Mouse (Mus musculus) liver, embryonic 14.5 days (tissue): ENCODE measurements around the gene Akap5. TPM values are rescaled to one million over a fixed set of nuclear protein-coding genes. Genes with fewer than 3 reads are reported as not detected.

Experiments used
- ATAC-seq: fragments of 200-750 bp; cut with Nextera tagmentation; 2 replicates; pipeline ENCODE4 v1.8.0; 2017; ENCODE audit warnings: moderate number of reproducible peaks, mild to moderate bottlenecking, moderate library complexity; ENCODE audit not compliant: insufficient read depth
- DNase-seq, 3 experiments: peaks; one replicate each; pipeline ENCODE4 v3.0.0-alpha.2; 2012 to 2013; ENCODE audit warnings: low read depth in 3 of 3, low spot score in 3 of 3
- H3K27ac ChIP-seq: fragments of 300-500 bp; sonication (generic); 2 replicates; pipeline ENCODE4 v1.5.1; 2014; ENCODE audit warnings: moderate library complexity, mild to moderate bottlenecking, control low read depth, inconsistent platforms
- H3K27me3 ChIP-seq: fragments of 300-500 bp; sonication (generic); 2 replicates; pipeline ENCODE4 v1.6.1; 2014; ENCODE audit warnings: mild to moderate bottlenecking, low read length, moderate library complexity; ENCODE audit not compliant: control insufficient read depth, insufficient read depth
- H3K36me3 ChIP-seq: fragments of 300-500 bp; sonication (generic); replicated peaks from 2 replicates; pipeline ENCODE4 v1.6.1; 2014; ENCODE audit warnings: low read depth; ENCODE audit not compliant: control insufficient read depth, insufficient read depth
- H3K4me1 ChIP-seq, 2 experiments: fragments of 200-500 bp in 1 of 2; fragments of 300-500 bp in 1 of 2; sonication (generic) in 1 of 2; replicated peaks; 2 replicates each; pipeline ENCODE4 v1.6.1; 2012 to 2014; ENCODE audit warnings: antibody characterized with exemption in 1 of 2, inconsistent platforms in 1 of 2, low read length in 1 of 2; ENCODE audit not compliant: control insufficient read depth in 2 of 2, insufficient read depth in 2 of 2
- H3K4me2 ChIP-seq: fragments of 300-500 bp; sonication (generic); 2 replicates; pipeline ENCODE4 v1.6.1; 2014; ENCODE audit warnings: low read depth, mild to moderate bottlenecking, control low read depth, moderate library complexity
- H3K4me3 ChIP-seq, 2 experiments: fragments of 200-500 bp in 1 of 2; fragments of 300-500 bp in 1 of 2; sonication (generic) in 1 of 2; 2 replicates each; pipeline ENCODE4 v1.5.1; 2012 to 2014; ENCODE audit warnings: low read depth in 2 of 2, low read length in 2 of 2, mild to moderate bottlenecking in 2 of 2, control low read depth in 1 of 2, inconsistent platforms in 1 of 2, moderate library complexity in 1 of 2; ENCODE audit not compliant: insufficient read depth in 1 of 2
- H3K9ac ChIP-seq: fragments of 300-500 bp; sonication (generic); replicated peaks from 2 replicates; pipeline ENCODE4 v1.6.1; 2014; ENCODE audit warnings: mild to moderate bottlenecking, control low read depth, moderate library complexity
- H3K9me3 ChIP-seq: fragments of 300-500 bp; sonication (generic); 2 replicates; pipeline ENCODE4 v1.6.1; 2016; ENCODE audit warnings: low read length, mixed read lengths; ENCODE audit not compliant: control insufficient read depth
- CTCF ChIP-seq: IDR thresholded peaks from 2 replicates; pipeline ENCODE4 v1.5.1; 2016; ENCODE audit warnings: antibody characterized with exemption, low read depth, control low read depth
- EP300 ChIP-seq: IDR thresholded peaks from 2 replicates; pipeline ENCODE4 v1.6.1; 2016; ENCODE audit warnings: antibody characterized with exemption, low read depth
- WGBS: fragments of 180-500 bp; shearing (Covaris S2); extraction: QIAGEN DNeasy Blood & Tissue Kit; methylation state at CpG from one replicate; pipeline ENCODE4 v1.1.7; 2014; ENCODE audit not compliant: insufficient replicate concordance; 5-methylcytosine and 5-hydroxymethylcytosine counted together
- polyA plus RNA-seq, 2 experiments: library from polyadenylated mRNA; depleted of rRNA in 1 of 2; stranded (reverse) in 1 of 2; unstranded in 1 of 2; fragments of >200 nt; fragmentation: Nextera tagmentation in 1 of 2; extraction: Ambion mirVana in 1 of 2; gene quantifications; 2 replicates each; pipeline versions ENCODE4 v1.2.1 to v1.2.3; 2012 to 2014

Akap5 gene
- polyA plus RNA-seq, 2 experiments: 0.14 to 0.32 TPM

GRCm38 (mm10) chr12:76370831-76371571, 46.3 kb downstream of the Akap5 start:
- peak overlapping the region; percentile 99 for H3K4me2 ChIP-seq
- H3K27ac ChIP-seq: peak overlapping the region; percentile 77
- DNase-seq (peak in 2 of 3 experiments; percentile 57 to 64), ATAC-seq (peak; percentile 62)
- WGBS: 1% methylated on average over 58 of the region's 63 CpGs
- H3K4me1 ChIP-seq: peaks cover 53 to 56% of the 10 kb centered on the region in 2 experiments
- H3K9ac ChIP-seq: peak overlapping the region; percentile 99
- peak overlapping the region; percentile 90 to 98 for H3K4me3 ChIP-seq
- H3K9me3 ChIP-seq: no peaks in the 10 kb centered on the region
- TF ChIP-seq CTCF: peak; percentile 21; the same call in 1 of the 2 replicates
- 0 out of 2 replicates have a peak, but pooled peaks have one; percentile 7 for TF ChIP-seq EP300
- no peaks in the 10 kb centered on the region for H3K27me3 ChIP-seq
- no peaks in the 10 kb centered on the region for H3K36me3 ChIP-seq

GRCm38 (mm10) chr12:76372046-76372445, 47.4 kb downstream of the Akap5 start:
- DNase-seq: no peak
- ATAC-seq: no peak
- Histone ChIP-seq H3K4me1 (peaks cover 54 to 57% of the 10 kb centered on the region in 2 experiments), H3K27ac (peak overlapping the region; percentile 77), H3K4me3 (peak overlapping the region; percentile 90 to 98), H3K27me3 (no peaks in the 10 kb centered on the region), H3K36me3 (no peaks in the 10 kb centered on the region; the same call in 1 of the 2 replicates), H3K9me3 (no peaks in the 10 kb centered on the region), H3K9ac (peak overlapping the region; percentile 99), H3K4me2 (peak overlapping the region; percentile 99)
- TF ChIP-seq EP300 (no peak), CTCF (no peak)
- WGBS: 22% methylated on average over 7 of the region's 7 CpGs

- TF ChIP-seq EP300 (no peak), CTCF (peak; percentile 74)
- Histone ChIP-seq H3K27me3 (no peaks in the 10 kb centered on the region), H3K36me3 (no peaks in the 10 kb centered on the region; the same call in 1 of the 2 replicates), H3K9ac (peak overlapping the region; percentile 99), H3K9me3 (no peaks in the 10 kb centered on the region), H3K4me1 (peaks cover 51 to 55% of the 10 kb centered on the region in 2 experiments), H3K4me3 (peak overlapping the region in 1 of 2 experiments; percentile 98; a peak in 2 of 4 replicates), H3K4me2 (peak overlapping the region; percentile 99), H3K27ac (peak overlapping the region; percentile 53)
- no peak for DNase-seq
- ATAC-seq: no peak
- 65% methylated on average over 5 of the region's 7 CpGs for WGBS
Observed at GRCm38 (mm10) chr12:76372881-76373818, 48.5 kb downstream of the Akap5 start.

GRCm38 (mm10) chr12:76373991-76374390, 49.3 kb downstream of the Akap5 start:
- Histone ChIP-seq H3K27me3 (no peaks in the 10 kb centered on the region), H3K27ac (no peak overlapping the region; the same call in 1 of the 2 replicates), H3K36me3 (no peaks in the 10 kb centered on the region; the same call in 1 of the 2 replicates), H3K4me1 (peaks cover 51 to 54% of the 10 kb centered on the region in 2 experiments), H3K4me3 (no peak overlapping the region), H3K9ac (no peak overlapping the region), H3K9me3 (no peaks in the 10 kb centered on the region), H3K4me2 (0 out of 2 replicates have a peak overlapping the region, but pooled peaks have one; percentile 7)
- ATAC-seq (no peak), DNase-seq (no peak)
- TF ChIP-seq EP300: no peak
- no peak for TF ChIP-seq CTCF
- 68% methylated on average over 6 of the region's 6 CpGs for WGBS
